Mouse (Mus musculus) spleen, postnatal 36 days (tissue): Measurements from ENCODE around the gene Ppp3r2.

Experiments
- DNase-seq, 2 experiments: peaks; one replicate each; pipeline ENCODE4 v3.0.0; 2022; ENCODE audit warnings: low spot score in 2 of 2, mixed read lengths in 1 of 2

Ppp3r2 gene

GRCm38 (mm10) chr4:49681812-49682211 is at the start of gene Ppp3r2:
Ppp3r2 (minus strand) TSS chr4:49682024.
- no peak for DNase-seq

GRCm38 (mm10) chr4:49729326-49729725 is 47.5 kb upstream of the Ppp3r2 start:
- no peak for DNase-seq

- no peak for DNase-seq
These were observed 42.1 kb upstream of the Ppp3r2 start for GRCm38 (mm10) chr4:49723908-49724307.

- no peak for DNase-seq
These were observed 9.8 kb upstream of the Ppp3r2 start for GRCm38 (mm10) chr4:49691405-49692194.

- peak; percentile 3 to 4 for DNase-seq
These were observed 6.9 kb upstream of the Ppp3r2 start for GRCm38 (mm10) chr4:49688594-49689288.

GRCm38 (mm10) chr4:49680171-49680875 is 1.5 kb downstream of the Ppp3r2 start:
- no peak for DNase-seq

- no peak for DNase-seq
These were observed 5.0 kb downstream of the Ppp3r2 start for GRCm38 (mm10) chr4:49676790-49677189.

GRCm38 (mm10) chr4:49676071-49676470 is 5.8 kb downstream of the Ppp3r2 start:
- DNase-seq = no peak

- no peak for DNase-seq
These were observed 17.0 kb downstream of the Ppp3r2 start for GRCm38 (mm10) chr4:49664850-49665249.

- DNase-seq = no peak
These were observed 19.6 kb downstream of the Ppp3r2 start for GRCm38 (mm10) chr4:49662231-49662630.

- DNase-seq = no peak
These were observed 20.2 kb downstream of the Ppp3r2 start for GRCm38 (mm10) chr4:49661664-49662063.

GRCm38 (mm10) chr4:49659421-49659820 is 22.4 kb downstream of the Ppp3r2 start:
- DNase-seq = no peak

- no peak for DNase-seq
These were observed 41.9 kb downstream of the Ppp3r2 start for GRCm38 (mm10) chr4:49639913-49640312.

- no peak for DNase-seq
These were observed 44.0 kb downstream of the Ppp3r2 start for GRCm38 (mm10) chr4:49637821-49638220.

- no peak for DNase-seq
These were observed 49.7 kb downstream of the Ppp3r2 start for GRCm38 (mm10) chr4:49632139-49632481.

GRCm38 (mm10) chr4:49631319-49632138 is 50.3 kb downstream of the Ppp3r2 start, which contains the start of gene Rnf20:
Rnf20 (plus strand) TSS chr4:49632006.
- DNase-seq = peak; percentile 93 to 95

GRCm38 (mm10) chr4:49628941-49629340 is 52.9 kb downstream of the Ppp3r2 start:
- DNase-seq = no peak
